8 mouse cellular contexts compared by ENCODE assay signal in genomic region chr11:88139256-88139861, GRCm38 (mm10). TPM values are rescaled to one million over a fixed set of nuclear protein-coding genes. Genes with fewer than 3 reads are reported as not detected.
DNase-seq lines count a peak whose midpoint lies in the region; ATAC-seq lines count a peak whose summit lies in the region.

No protein-coding gene starts in this region.

- H3K9ac ChIP-seq in heart, embryonic 13.5 days: peak overlapping the region; percentile 47; the same call in 1 of the 2 replicates
- H3K9ac ChIP-seq in liver, embryonic 12.5 days: no peak overlapping the region
- no peak overlapping the region for H3K9ac ChIP-seq in stomach, embryonic 15.5 days

- no peaks in the 10 kb centered on the region for H3K9me3 ChIP-seq in heart, embryonic 13.5 days
- H3K9me3 ChIP-seq in liver, embryonic 12.5 days (replicated peaks): no peaks in the 10 kb centered on the region
- no peaks in the 10 kb centered on the region for H3K9me3 ChIP-seq in stomach, embryonic 15.5 days

- WGBS in heart, embryonic 13.5 days: 21% methylated on average over 20 of the region's 20 CpGs
- 12% methylated on average over 20 of the region's 20 CpGs for WGBS in liver, embryonic 12.5 days (ENCODE audit: insufficient replicate concordance)
- 29% methylated on average over 20 of the region's 20 CpGs for WGBS in stomach, embryonic 15.5 days

- peaks cover 45% of the 10 kb centered on the region for H3K4me1 ChIP-seq in heart, embryonic 13.5 days
- peaks cover 23% of the 10 kb centered on the region for H3K4me1 ChIP-seq in liver, embryonic 12.5 days
- H3K4me1 ChIP-seq in stomach, embryonic 15.5 days: peaks cover 38% of the 10 kb centered on the region

- H3K27ac ChIP-seq in heart, embryonic 13.5 days (replicated peaks): no peak overlapping the region
- H3K27ac ChIP-seq in liver, embryonic 12.5 days: no peak overlapping the region
- peak overlapping the region; percentile 61; the same call in 1 of the 2 replicates for H3K27ac ChIP-seq in stomach, embryonic 15.5 days

- H3K4me3 ChIP-seq in heart, embryonic 13.5 days: no peak overlapping the region
- no peak overlapping the region for H3K4me3 ChIP-seq in liver, embryonic 12.5 days
- no peak overlapping the region for H3K4me3 ChIP-seq in stomach, embryonic 15.5 days (replicated peaks)

- no peak for DNase-seq in heart, adult 8-10 months (ENCODE audit: low spot score)
- peak; percentile 95 for DNase-seq in ZHBTc4 (ENCODE audit: low read depth, low spot score)
- DNase-seq in forelimb bud, embryonic 11.5 days (ENCODE audit: low read depth, low spot score): peak; percentile 74
- DNase-seq in urinary bladder, adult 2 months (ENCODE audit: low spot score): no peak
- no peak for DNase-seq in thymus, postnatal 4 days

- no peaks in the 10 kb centered on the region for H3K27me3 ChIP-seq in heart, embryonic 13.5 days (replicated peaks)
- H3K27me3 ChIP-seq in liver, embryonic 12.5 days (replicated peaks): peaks cover 66% of the 10 kb centered on the region
- H3K27me3 ChIP-seq in stomach, embryonic 15.5 days (replicated peaks): no peaks in the 10 kb centered on the region

- peaks cover 5% of the 10 kb centered on the region; the same call in 1 of the 2 replicates for H3K36me3 ChIP-seq in heart, embryonic 13.5 days
- H3K36me3 ChIP-seq in liver, embryonic 12.5 days: no peaks in the 10 kb centered on the region
- H3K36me3 ChIP-seq in stomach, embryonic 15.5 days: no peaks in the 10 kb centered on the region

- ATAC-seq in heart, embryonic 13.5 days (ENCODE audit: extremely low read depth, insufficient number of reproducible peaks, low FRiP score, low TSS enrichment): no peak
- no peak for ATAC-seq in liver, embryonic 12.5 days
- no peak; the same call in 1 of the 2 replicates for ATAC-seq in stomach, embryonic 15.5 days (ENCODE audit: insufficient read depth, low FRiP score, low read depth)

- H3K4me2 ChIP-seq in heart, embryonic 13.5 days: peak overlapping the region; percentile 40
- H3K4me2 ChIP-seq in liver, embryonic 12.5 days: peak overlapping the region; percentile 31
- H3K4me2 ChIP-seq in stomach, embryonic 15.5 days: no peak overlapping the region; the same call in 1 of the 2 replicates

RNA-seq across cellular contexts. Expression of gene Cuedc1, which starts 41.5 kb away (rescaled TPM):
- polyA plus RNA-seq in heart, embryonic 13.5 days (2015; fragmentation: Nextera tagmentation; extraction: Ambion mirVana): 16.8 and 18.1 TPM in 2 replicates
- total RNA-seq in heart, adult 8-10 months (2022): 10 to 100 TPM; 47.5 to 55.7 (median 51.0) TPM
- polyA plus RNA-seq in liver, embryonic 12.5 days (2016; fragmentation: Nextera tagmentation; extraction: Ambion mirVana): 3.4 and 4.6 TPM in 2 replicates
- polyA plus RNA-seq in stomach, embryonic 15.5 days (2015; fragmentation: Nextera tagmentation; extraction: Ambion mirVana): 23.8 and 26.7 TPM in 2 replicates
- polyA plus RNA-seq in urinary bladder, adult 2 months (2012; rRNA removed): 62.4 and 86.0 TPM in 2 replicates

Comparison
In these comparisons a context has a peak if more than half of its experiments do, and no peak if none do; other contexts are left out.
1. DNase-seq: peak in ZHBTc4 (single experiment) and forelimb bud, embryonic 11.5 days (single experiment); none in heart, adult 8-10 months (single experiment), urinary bladder, adult 2 months (single experiment) and thymus, postnatal 4 days (single experiment).